Mouse (Mus musculus) C2C12 (cell line): Measurements from ENCODE around the gene Acod1. TPM values are rescaled to one million over a fixed set of nuclear protein-coding genes. Genes with fewer than 3 reads are reported as not detected.

ENCODE experiments used
- H3K27me3 ChIP-seq: one replicate; pipeline ENCODE4 v1.6.1; 2011; ENCODE audit not compliant: control insufficient read depth, insufficient read depth, insufficient read length
- H3K36me3 ChIP-seq: one replicate; pipeline ENCODE4 v1.6.1; 2011; ENCODE audit not compliant: control insufficient read depth, insufficient read depth
- H3K4me3 ChIP-seq: one replicate; pipeline ENCODE4 v1.5.1; 2011; ENCODE audit warnings: mild to moderate bottlenecking, control low read depth; ENCODE audit not compliant: poor library complexity, insufficient read depth, severe bottlenecking
- H3K79me2 ChIP-seq: one replicate; pipeline ENCODE4 v1.6.1; 2011; ENCODE audit not compliant: control insufficient read depth, insufficient read depth
- H3K79me3 ChIP-seq: one replicate; pipeline ENCODE4 v1.6.1; 2011; ENCODE audit warnings: low read depth, control low read depth
- H3ac ChIP-seq: one replicate; pipeline ENCODE3; 2011; ENCODE audit warnings: low read depth; ENCODE audit not compliant: control insufficient read depth, insufficient read length
- CEBPB ChIP-seq: IDR thresholded peaks from one replicate; pipeline ENCODE4 v1.6.1; 2011; ENCODE audit warnings: low read depth, mild to moderate bottlenecking, control low read depth, moderate library complexity
- CTCF ChIP-seq: IDR thresholded peaks from one replicate; pipeline ENCODE4 v1.5.1; 2011; ENCODE audit not compliant: control insufficient read depth, insufficient read depth, insufficient read length
- FOSL1 ChIP-seq: IDR thresholded peaks from one replicate; pipeline ENCODE4 v1.8.0; 2011; ENCODE audit warnings: mild to moderate bottlenecking, low read length; ENCODE audit not compliant: poor library complexity, insufficient read depth, severe bottlenecking
- MAX ChIP-seq: IDR thresholded peaks from one replicate; pipeline ENCODE4 v1.6.1; 2011; ENCODE audit warnings: mild to moderate bottlenecking, control low read depth
- MYOD1 ChIP-seq: IDR thresholded peaks from one replicate; pipeline ENCODE4 v1.6.1; 2011; ENCODE audit warnings: low read depth; ENCODE audit not compliant: control insufficient read depth, insufficient read length
- MYOG ChIP-seq: IDR thresholded peaks from one replicate; pipeline ENCODE4 v1.6.1; 2011; ENCODE audit not compliant: control insufficient read depth, insufficient read length; ENCODE audit errors: extremely low read depth
- USF1 ChIP-seq: IDR thresholded peaks from one replicate; pipeline ENCODE4 v1.6.1; 2011; ENCODE audit warnings: low read depth, mild to moderate bottlenecking, control low read depth, moderate library complexity
- polyA plus RNA-seq: library from polyadenylated mRNA; unstranded; fragments of >200 nt; fragmentation: generic; extraction: Trizol; gene quantifications from one replicate; pipeline ENCODE4 v1.2.1, GENCODE M21; 2012; ENCODE audit warnings: missing spikeins

Acod1 gene
- polyA plus RNA-seq, 1 experiment: not detected

DNA sequence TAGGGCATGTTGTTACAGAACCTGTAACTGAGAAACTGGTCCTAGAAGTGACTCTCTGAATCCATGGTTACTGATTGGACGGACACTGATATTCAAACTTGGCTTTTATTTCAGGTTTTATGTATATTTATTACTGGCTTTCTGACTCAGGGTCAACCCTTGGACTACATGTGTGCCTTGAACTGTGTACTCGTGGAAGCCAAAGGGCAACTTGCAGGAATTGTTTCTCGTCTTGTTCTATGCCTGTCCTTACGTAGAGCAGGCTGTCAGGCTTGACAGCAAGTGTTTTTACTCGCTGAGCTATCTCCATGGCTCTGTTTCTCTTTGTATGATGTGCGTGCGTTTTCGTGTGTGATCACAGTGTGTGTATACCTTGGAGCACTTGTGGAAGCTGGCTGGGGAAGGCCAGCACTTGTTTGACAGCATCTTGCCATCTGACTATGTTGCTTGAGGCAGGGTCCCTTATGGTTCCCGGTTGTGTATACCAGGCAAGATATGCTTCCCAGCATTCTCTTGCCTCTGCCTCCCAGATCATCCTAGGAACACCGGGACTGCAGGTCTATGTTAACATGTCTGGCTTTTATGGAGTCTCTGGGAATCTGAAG lies 56.1 kb downstream of the Acod1 start:
- Histone ChIP-seq H3ac (no peak overlapping the region), H3K27me3 (no peaks in the 10 kb centered on the region), H3K79me2 (peaks cover 9% of the 10 kb centered on the region), H3K36me3 (no peaks in the 10 kb centered on the region), H3K4me3 (no peak overlapping the region), H3K79me3 (peaks cover 7% of the 10 kb centered on the region)
- TF ChIP-seq FOSL1 (no peak), CEBPB (no peak), MYOD1 (no peak), CTCF (no peak), MAX (no peak), USF1 (no peak), MYOG (no peak)

Other genes starting within 250 kb of the Acod1 start
- 0.02 TPM for gene Kctd12, start 64.3 kb upstream of the Acod1 start, polyA plus RNA-seq
- 15.7 TPM for gene Cln5, start 23.2 kb downstream of the Acod1 start, polyA plus RNA-seq
- gene Fbxl3, start 52.6 kb downstream of the Acod1 start, polyA plus RNA-seq: 8.3 TPM